Mouse (Mus musculus) limb, embryonic 10.5 days (tissue): ENCODE measurements around the gene Noa1. TPM values are rescaled to one million over a fixed set of nuclear protein-coding genes. Genes with fewer than 3 reads are reported as not detected.

Experiments used
- microRNA-seq: library from miRNA; unstranded; fragments of <30 nt; microRNA quantifications from one replicate; pipeline ENCODE4, GENCODE M21; 2017
- polyA plus RNA-seq: library from polyadenylated mRNA; unstranded; fragments of >200 nt; fragmentation: Nextera tagmentation; extraction: Ambion mirVana; gene quantifications from 2 replicates; pipeline ENCODE4 v1.2.1, GENCODE M21; 2016

The Noa1 gene
- polyA plus RNA-seq, 1 experiment from 2014 or later = 36.5 TPM

Small RNA genes lying within 50 kb of the gene (microRNA-seq; reads per million reads assigned to microRNA genes)
- gene Mir5098 = not detected

Other genes starting within 250 kb of the Noa1 start
- gene Hopx, start 195.0 kb downstream of the Noa1 start, polyA plus RNA-seq = not detected in 2 replicates
- gene Spink2, start 98.6 kb downstream of the Noa1 start, polyA plus RNA-seq = 0.89 and 1.4 TPM in 2 replicates
- gene Rest, start 44.6 kb downstream of the Noa1 start, polyA plus RNA-seq = 35.7 and 46.6 TPM in 2 replicates
- gene Polr2b, start 63 bp upstream of the Noa1 start, polyA plus RNA-seq = 86.2 and 95.9 TPM in 2 replicates
- 1.1 and 1.3 TPM in 2 replicates for gene Igfbp7, start 98.0 kb upstream of the Noa1 start, polyA plus RNA-seq